Mouse (Mus musculus) heart, postnatal 4 days (tissue): ENCODE measurements around the gene Nup133. TPM values are rescaled to one million over a fixed set of nuclear protein-coding genes. Genes with fewer than 3 reads are reported as not detected.

Experiments
- total RNA-seq, 2 experiments: library from RNA; stranded (reverse); gene quantifications; 2 replicates each; pipeline ENCODE4 v1.2.3; 2021

The Nup133 gene
- total RNA-seq, 2 experiments from 2014 or later = 20.1 to 21.5 TPM

Other genes with a start within 250 kb of the Nup133 start
- 10 to 100 TPM in 1 of 2 experiments, 1 to 10 TPM in 1; 9.4 to 12.0 TPM for gene Rab4a, start 143.3 kb downstream of the Nup133 start, total RNA-seq
- gene Ccsap, start 89.1 kb downstream of the Nup133 start, total RNA-seq = 1 to 10 TPM; 4.6 to 5.4 TPM
- 100 to 1,000 TPM; 369 to 594 TPM for gene Acta1, start 54.5 kb downstream of the Nup133 start, total RNA-seq
- gene Abcb10, start 33.9 kb upstream of the Nup133 start, total RNA-seq = 10 to 100 TPM; 36.9 to 37.8 TPM
- gene Taf5l, start 72.1 kb upstream of the Nup133 start, total RNA-seq = 10 to 100 TPM; 27.5 to 29.9 TPM
- gene Urb2, start 72.2 kb upstream of the Nup133 start, total RNA-seq = 10 to 100 TPM; 10.8 to 11.1 TPM